Mouse (Mus musculus) testis, adult 2 months (tissue): ENCODE data around the gene Sec24d.

ENCODE experiments used
- CTCF ChIP-seq: fragments of 200-500 bp; IDR thresholded peaks from 2 replicates; pipeline ENCODE4 v1.5.1; 2012; ENCODE audit warnings: low read depth, mild to moderate bottlenecking, inconsistent platforms, low read length, moderate library complexity; ENCODE audit not compliant: control insufficient read depth, insufficient read depth, insufficient replicate concordance
- POLR2A ChIP-seq: fragments of 200-500 bp; IDR thresholded peaks from 2 replicates; pipeline ENCODE4 v1.6.1; 2012; ENCODE audit warnings: low read depth, mild to moderate bottlenecking, inconsistent platforms, low read length, moderate library complexity; ENCODE audit not compliant: control insufficient read depth

DNA sequence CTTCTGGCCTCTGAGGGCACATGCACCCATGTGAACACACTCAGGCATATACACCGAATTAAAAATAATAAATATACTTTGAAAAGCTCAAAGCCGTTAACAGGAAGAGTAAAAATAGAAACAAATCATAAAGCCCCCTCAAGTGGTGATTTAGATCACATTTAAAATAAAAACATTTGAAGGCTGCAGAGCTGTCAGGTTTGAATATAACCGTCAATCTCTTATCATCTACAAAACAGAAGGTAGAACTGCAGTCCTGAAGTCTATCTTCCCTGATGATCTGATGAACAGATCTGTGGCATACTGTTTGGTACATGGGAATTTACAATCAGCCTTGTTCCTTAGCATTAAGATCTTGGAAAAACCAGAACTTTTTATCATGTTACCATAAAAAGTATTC lies 109.3 kb downstream of the Sec24d start:
- TF ChIP-seq POLR2A, result no peak
- no peak for TF ChIP-seq CTCF
